Mouse (Mus musculus): Measurements from ENCODE around the gene Cel. TPM values are rescaled to one million over a fixed set of nuclear protein-coding genes. Genes with fewer than 3 reads are reported as not detected.

The Cel gene
- total RNA-seq (2021), result not detected
- long read RNA-seq, experiment 1, result 0 reads
- long read RNA-seq, experiment 2, partial matches to known transcripts, result 1 of 1 reads
- long read RNA-seq, experiment 2, other reads (novel, unspliced or antisense), result 0 of 1 reads

DNA sequence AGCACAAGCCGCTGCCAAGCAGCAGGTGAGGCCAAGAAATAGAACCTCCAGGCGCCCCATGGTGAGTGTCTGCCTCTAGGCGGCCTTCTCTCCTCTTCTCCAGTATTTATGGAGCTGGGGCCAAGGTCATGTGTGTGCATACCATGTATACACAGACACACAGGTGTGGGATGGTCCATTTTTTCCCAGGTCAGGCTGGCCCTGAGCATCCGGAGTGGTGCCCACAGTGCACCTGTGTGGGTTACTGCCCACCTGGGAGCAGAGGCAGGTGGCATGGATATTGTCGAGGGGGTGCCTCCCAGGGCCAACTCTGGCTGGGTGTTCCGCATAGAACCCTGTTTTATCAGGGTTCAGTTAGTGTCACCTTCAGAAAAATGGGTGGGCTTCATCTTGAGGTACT lies at the start of gene Cel:
TSS of gene Cel (minus strand) at position 101 of the 400 bp plus-strand sequence.
- no peak for DNase-seq

GRCm38 (mm10) chr2:28612436-28613063 lies 49.3 kb upstream of the Cel start:
- no peak for DNase-seq

DNA sequence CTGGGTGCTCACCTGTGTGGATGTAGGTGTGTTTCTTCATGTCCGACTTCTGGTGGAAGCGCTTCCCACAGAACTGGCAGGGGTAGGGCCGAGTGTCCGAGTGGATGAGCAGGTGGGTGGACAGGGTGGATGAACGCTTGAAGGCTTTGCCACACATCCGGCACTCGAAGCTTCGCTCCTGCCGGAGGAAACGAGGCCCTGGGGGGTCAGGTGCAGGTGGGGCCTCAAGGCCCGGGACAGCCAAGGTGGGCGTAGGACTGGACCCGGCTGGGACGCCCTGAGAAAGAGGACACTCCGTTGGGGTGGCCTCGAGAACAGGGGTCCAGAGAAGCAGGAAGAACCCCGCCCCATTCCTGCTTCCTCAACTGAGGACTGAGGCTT lies 48.2 kb upstream of the Cel start:
- no peak for DNase-seq

DNA sequence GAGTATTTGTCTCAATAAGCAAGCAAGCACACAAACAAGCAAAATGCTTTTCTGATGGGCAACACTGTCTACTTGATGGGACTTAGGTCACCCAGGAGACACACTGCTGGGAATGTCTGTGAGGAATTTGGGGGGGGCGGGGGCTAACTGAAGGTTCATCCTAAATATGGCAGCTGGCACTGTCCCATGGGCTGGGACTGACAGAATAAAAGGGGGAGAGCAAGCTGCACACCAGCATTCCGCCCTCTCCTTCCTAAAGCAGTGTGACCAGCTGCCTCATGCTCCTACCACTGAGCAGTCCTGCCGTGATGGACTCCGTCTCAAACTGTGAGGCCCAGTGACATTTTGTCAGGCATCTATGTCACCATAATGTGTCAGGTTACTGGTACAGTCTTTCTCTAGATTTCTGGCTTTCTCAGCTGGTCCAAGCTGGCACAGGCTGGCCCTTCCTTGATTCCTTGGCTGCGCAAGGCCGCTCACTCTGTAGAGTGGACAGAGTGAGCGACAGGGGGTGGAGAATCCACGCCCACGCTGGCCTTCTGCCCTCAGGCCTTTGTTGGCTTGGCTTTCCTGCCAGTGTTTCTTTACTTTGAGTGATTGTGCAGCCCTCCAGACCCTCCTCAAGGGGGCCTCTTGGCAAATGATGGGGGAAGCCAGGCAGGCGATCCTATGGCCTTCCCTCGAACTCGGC lies 47.7 kb upstream of the Cel start:
- no peak for DNase-seq

DNA sequence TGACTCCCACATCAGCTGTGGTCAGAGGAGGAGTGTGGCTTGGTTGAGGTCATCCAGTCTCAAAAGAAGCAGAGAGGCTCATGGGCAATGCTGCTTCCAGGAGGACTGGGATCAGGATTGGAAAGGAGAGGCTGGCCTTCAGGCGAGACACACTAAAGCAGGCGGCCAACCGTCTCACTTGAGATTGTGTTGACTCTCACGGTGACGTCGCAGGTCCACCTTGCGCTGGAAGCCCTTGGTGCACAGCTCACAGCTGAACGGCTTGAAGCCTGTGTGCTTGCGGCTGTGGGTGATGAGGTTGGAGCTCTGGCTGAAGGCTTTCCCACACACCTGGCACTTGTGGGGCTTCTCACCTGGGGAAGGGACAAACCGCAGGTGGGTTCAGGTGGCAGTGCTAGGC lies 46.6 kb upstream of the Cel start:
- no peak for DNase-seq

GRCm38 (mm10) chr2:28607341-28608165 lies 44.4 kb upstream of the Cel start:
- DNase-seq, result no peak

GRCm38 (mm10) chr2:28606601-28607340 lies 43.6 kb upstream of the Cel start:
- no peak for DNase-seq

DNA sequence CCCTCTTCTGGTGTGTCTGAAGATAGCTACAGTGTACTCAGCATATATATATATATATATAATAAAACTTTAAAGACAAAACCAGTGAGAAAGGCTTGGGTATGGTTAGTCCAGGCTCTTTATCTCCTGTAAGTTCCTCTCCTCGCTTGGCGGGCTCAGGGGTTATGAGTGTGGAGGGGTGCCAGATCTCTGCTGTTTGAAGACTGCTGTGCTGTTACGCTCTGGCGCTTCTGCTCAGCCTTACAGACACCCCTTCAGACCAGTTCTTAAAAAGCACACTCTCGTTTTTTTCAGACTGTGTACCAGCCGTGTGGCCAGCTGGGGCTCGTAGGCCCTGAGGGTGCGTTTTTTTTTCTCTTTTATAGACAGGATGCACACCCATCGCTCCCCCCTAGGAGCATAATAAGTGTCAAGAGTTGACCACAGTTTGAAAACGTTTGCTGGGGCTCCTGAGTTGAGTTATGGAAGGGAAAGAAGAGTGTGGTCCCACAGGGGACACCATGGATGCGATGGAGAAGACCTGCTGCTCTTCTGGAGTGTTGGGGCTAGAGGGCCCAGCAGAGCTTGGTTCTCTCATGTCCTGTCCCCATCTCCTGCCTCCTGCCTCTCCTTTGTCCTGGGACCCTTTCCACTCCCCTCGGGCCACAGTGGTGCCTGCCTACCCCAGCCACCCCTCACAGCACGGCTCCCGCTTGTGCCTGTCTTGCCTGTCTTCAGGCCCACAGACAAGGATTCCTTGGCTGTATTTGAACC lies 42.8 kb upstream of the Cel start:
- no peak for DNase-seq

DNA sequence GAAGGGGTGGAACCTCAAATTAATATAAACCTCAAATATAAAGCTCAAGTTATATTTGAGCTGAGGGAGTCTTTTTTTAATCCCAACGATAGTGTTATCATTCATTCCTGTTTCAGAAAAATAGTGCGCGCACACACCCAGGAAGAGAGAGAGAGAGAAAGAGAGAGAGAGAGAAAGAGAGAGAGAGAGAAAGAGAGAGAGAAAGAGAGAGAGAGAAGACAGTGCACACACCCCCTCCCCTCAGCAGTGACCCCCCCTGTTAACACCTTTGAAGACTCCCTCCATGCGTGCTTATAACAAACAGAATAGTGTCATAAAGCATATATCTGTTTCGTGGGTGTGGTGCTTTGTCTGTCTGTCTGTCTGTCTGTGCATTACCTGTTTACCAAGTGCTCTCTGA lies 40.3 kb upstream of the Cel start:
- no peak for DNase-seq

DNA sequence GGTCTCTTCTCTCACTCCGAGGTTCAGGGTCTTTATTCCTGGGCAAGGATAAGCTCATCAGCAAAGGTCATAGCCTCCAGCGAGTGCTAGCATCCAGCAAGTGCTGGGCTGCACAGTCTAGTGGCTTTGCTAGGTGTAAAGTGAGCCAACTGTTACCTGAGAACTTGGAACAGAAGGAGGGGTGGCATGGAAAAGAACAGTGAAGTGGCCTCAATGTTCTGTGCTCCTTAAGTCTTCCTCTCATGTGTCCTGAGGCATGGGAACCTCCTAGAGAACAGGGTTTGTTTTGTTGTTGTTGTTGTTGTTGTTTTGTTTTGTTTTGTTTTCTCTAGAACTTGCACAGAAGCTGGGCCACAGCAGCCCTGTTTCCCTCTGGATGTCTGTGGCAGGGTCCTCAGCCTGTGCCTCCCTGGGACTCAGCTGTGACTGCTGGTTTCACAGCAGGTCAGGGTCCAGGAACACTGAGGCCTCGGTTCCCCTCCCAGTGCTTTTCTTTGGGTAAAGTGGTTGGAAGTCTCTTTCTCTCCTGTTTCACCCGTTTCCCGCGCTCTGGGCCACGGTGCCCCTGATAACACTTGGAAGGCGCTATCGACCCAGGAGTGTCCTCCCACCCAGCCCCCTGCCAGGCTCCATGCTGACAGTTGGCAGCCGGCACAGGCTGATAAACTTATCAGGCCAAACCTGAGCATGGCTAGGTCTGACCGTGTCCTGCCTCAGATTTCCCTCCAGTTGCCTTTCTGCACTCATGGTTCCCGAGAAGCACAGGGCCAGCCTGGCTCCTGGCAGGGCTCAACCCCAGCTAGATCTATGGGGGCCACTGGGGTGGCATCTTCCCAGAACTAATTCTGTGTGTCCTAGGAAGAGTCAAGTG lies 38.8 kb upstream of the Cel start:
- DNase-seq, result no peak

DNA sequence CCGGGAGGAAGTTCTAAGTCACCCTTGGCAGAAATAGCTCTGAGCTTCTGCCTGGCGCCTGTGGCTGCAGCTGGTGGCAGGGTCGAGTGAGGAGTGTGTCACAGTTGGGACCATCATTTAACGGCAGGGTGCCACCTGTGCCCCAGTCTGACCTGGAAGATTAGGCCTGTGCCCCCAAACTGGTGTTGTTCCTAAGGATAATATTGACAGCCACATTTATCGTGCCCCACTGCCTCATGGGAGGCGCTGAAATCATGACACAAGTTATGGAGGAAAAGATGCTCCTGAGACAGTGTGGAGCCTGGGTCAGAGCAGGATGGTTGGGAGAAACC lies 36.3 kb upstream of the Cel start:
- DNase-seq, result no peak

- DNase-seq, result no peak
Observed at GRCm38 (mm10) chr2:28598692-28599568, 35.7 kb upstream of the Cel start.

- no peak for DNase-seq
Observed at GRCm38 (mm10) chr2:28597733-28598547, 34.7 kb upstream of the Cel start.

GRCm38 (mm10) chr2:28596998-28597397 lies 33.8 kb upstream of the Cel start:
- DNase-seq, result no peak

DNA sequence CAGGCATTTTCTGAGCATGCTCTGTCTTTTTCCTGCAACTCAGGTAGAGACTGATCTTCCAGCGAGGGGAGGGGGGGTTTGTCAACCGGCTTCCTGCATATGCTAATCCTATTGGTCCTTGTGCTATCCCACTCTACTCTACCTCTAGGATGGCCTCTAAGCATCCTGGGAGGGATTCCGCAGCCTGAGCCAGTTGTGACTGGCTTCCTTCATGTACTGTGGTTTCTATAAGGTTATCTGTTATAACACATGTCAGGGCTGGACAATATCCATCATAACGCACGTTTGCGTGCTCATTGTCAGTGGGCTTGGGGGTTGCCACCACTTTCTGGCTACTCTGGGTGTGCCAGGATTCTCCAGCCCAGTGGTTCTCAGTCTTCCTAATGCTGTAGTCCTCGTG lies 32.8 kb upstream of the Cel start:
- DNase-seq, result no peak

DNA sequence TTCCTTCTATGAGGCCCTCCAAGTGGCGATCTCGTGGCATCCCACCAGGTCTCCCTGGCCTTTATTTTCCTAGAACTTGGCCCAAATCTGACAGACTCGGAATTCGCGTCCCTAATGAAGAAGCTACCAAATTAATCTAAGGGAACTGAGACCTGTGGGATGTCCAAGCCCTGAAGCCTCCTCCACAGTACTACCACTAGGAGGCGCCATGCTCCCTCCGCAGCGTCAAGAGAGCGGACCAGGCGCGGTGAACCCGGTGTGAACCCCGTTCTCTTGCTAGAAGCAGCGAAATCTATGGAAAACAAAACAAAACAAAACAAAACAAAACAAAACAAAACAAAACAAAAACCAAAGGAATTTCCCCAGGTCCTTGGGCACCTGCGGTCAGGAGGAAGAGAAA lies 29.6 kb upstream of the Cel start:
- peak; percentile 28 for DNase-seq

GRCm38 (mm10) chr2:28591479-28591878 lies 28.3 kb upstream of the Cel start:
- DNase-seq, result no peak

GRCm38 (mm10) chr2:28588574-28588973 lies 25.4 kb upstream of the Cel start:
- DNase-seq, result no peak

- DNase-seq, result no peak
Observed at GRCm38 (mm10) chr2:28585730-28586129, 22.5 kb upstream of the Cel start.

Data from gastrocnemius, postnatal 25 days (tissue).